Mouse (Mus musculus): ENCODE measurements around the gene Mettl6. TPM values are rescaled to one million over a fixed set of nuclear protein-coding genes. Genes with fewer than 3 reads are reported as not detected.

Mettl6 gene
- polyA plus RNA-seq, 1 experiment from 2014 or later, result 41.7 TPM

- H3K27me3 ChIP-seq (ENCODE audit: control insufficient read depth, insufficient read depth, low read length), result no peaks in the 10 kb centered on the region
- 62% methylated on average over 5 of the region's 5 CpGs for WGBS
- DNase-seq (ENCODE audit: low spot score) (no peak), ATAC-seq (ENCODE audit: low FRiP score) (no peak)
- no peak overlapping the region for H3K4me3 ChIP-seq (replicated peaks; ENCODE audit: low read length)
- peaks cover 20% of the 10 kb centered on the region for H3K4me1 ChIP-seq (replicated peaks; ENCODE audit: control insufficient read depth, insufficient read depth, low read length)
- H3K9ac ChIP-seq, result no peak overlapping the region
- peaks cover 40% of the 10 kb centered on the region for H3K36me3 ChIP-seq (replicated peaks; ENCODE audit: control insufficient read depth, insufficient read depth)
- no peaks in the 10 kb centered on the region for H3K9me3 ChIP-seq (ENCODE audit: control insufficient read depth, low read length)
- no peak overlapping the region for H3K4me2 ChIP-seq (replicated peaks)
- H3K27ac ChIP-seq, result no peak overlapping the region
These were observed 65.8 kb downstream of the Mettl6 start for GRCm38 (mm10) chr14:31429004-31429395.

- H3K36me3 ChIP-seq (replicated peaks; ENCODE audit: control insufficient read depth, insufficient read depth), result peaks cover 42% of the 10 kb centered on the region
- DNase-seq (ENCODE audit: low spot score) (no peak), ATAC-seq (ENCODE audit: low FRiP score) (no peak; the same call in 1 of the 2 replicates)
- no peaks in the 10 kb centered on the region for H3K9me3 ChIP-seq (ENCODE audit: control insufficient read depth, low read length)
- 70% methylated on average over 15 of the region's 15 CpGs for WGBS
- H3K27me3 ChIP-seq (ENCODE audit: control insufficient read depth, insufficient read depth, low read length), result no peaks in the 10 kb centered on the region
- no peak overlapping the region for H3K4me2 ChIP-seq (replicated peaks)
- H3K4me3 ChIP-seq (replicated peaks; ENCODE audit: low read length), result no peak overlapping the region
- H3K9ac ChIP-seq, result no peak overlapping the region
- H3K27ac ChIP-seq, result no peak overlapping the region
- peaks cover 18% of the 10 kb centered on the region for H3K4me1 ChIP-seq (replicated peaks; ENCODE audit: control insufficient read depth, insufficient read depth, low read length)
These were observed 66.4 kb downstream of the Mettl6 start for GRCm38 (mm10) chr14:31428211-31429003.

Other genes starting within 250 kb of the Mettl6 start
- 10.4 and 10.7 TPM in 2 replicates for gene Phf7, start 243.7 kb downstream of the Mettl6 start, polyA plus RNA-seq (2014; fragmentation: Nextera tagmentation; extraction: Ambion mirVana)
- 93.3 and 94.1 TPM in 2 replicates for gene Bap1, start 243.6 kb downstream of the Mettl6 start, polyA plus RNA-seq (2014; fragmentation: Nextera tagmentation; extraction: Ambion mirVana)
- 3.6 and 4.3 TPM in 2 replicates for gene Dnah1, start 171.1 kb downstream of the Mettl6 start, polyA plus RNA-seq (2014; fragmentation: Nextera tagmentation; extraction: Ambion mirVana)
- 90.6 and 103 TPM in 2 replicates for gene Capn7, start 158.4 kb downstream of the Mettl6 start, polyA plus RNA-seq (2014; fragmentation: Nextera tagmentation; extraction: Ambion mirVana)
- gene Sh3bp5, start 59.0 kb downstream of the Mettl6 start, polyA plus RNA-seq (2014; fragmentation: Nextera tagmentation; extraction: Ambion mirVana), result 86.9 and 93.7 TPM in 2 replicates
- gene Eaf1, start 641 bp downstream of the Mettl6 start, polyA plus RNA-seq (2014; fragmentation: Nextera tagmentation; extraction: Ambion mirVana), result 9.3 and 10.0 TPM in 2 replicates
- 0.16 and 0.24 TPM in 2 replicates for gene Colq, start 96.3 kb upstream of the Mettl6 start, polyA plus RNA-seq (2014; fragmentation: Nextera tagmentation; extraction: Ambion mirVana)
- 1.5 TPM in 1 of 2 replicates, not detected in the other for gene Gm49387, start 145.8 kb upstream of the Mettl6 start, polyA plus RNA-seq (2014; fragmentation: Nextera tagmentation; extraction: Ambion mirVana)
- 20.3 and 20.9 TPM in 2 replicates for gene Btd, start 146.0 kb upstream of the Mettl6 start, polyA plus RNA-seq (2014; fragmentation: Nextera tagmentation; extraction: Ambion mirVana)
- 8.8 and 13.4 TPM in 2 replicates for gene Hacl1, start 146.2 kb upstream of the Mettl6 start, polyA plus RNA-seq (2014; fragmentation: Nextera tagmentation; extraction: Ambion mirVana)